Mouse (Mus musculus): ENCODE data around the gene Itch. TPM values are rescaled to one million over a fixed set of nuclear protein-coding genes. Genes with fewer than 3 reads are reported as not detected.
"Not testable (repeated sequence)": the region's sequence is repeated elsewhere in the genome, so short reads cannot be mapped to it uniquely, and the experiment has no call there.

The Itch gene
- polyA plus RNA-seq, 1 experiment from 2014 or later, result 64.8 TPM

GRCm38 (mm10) chr2:155103607-155104006 lies 29.7 kb upstream of the Itch start:
- Histone ChIP-seq H3K27me3 (ENCODE audit: low read depth, poor library complexity, severe bottlenecking) (no peaks in the 10 kb centered on the region), H3K4me1 (no peaks in the 10 kb centered on the region), H3K36me3 (no peaks in the 10 kb centered on the region), H3K27ac (no peak overlapping the region), H3K9me3 (replicated peaks) (no peaks in the 10 kb centered on the region), H3K4me3 (no peak overlapping the region)
- WGBS, result 92% methylated on average over 6 of the region's 6 CpGs
- no peak for DNase-seq (ENCODE audit: low spot score)

- not testable (repeated sequence) for H3K9me3 ChIP-seq (replicated peaks); H3K27me3 ChIP-seq (ENCODE audit: low read depth, poor library complexity, severe bottlenecking); H3K36me3 ChIP-seq; H3K4me3 ChIP-seq; DNase-seq (ENCODE audit: low spot score); H3K4me1 ChIP-seq; H3K27ac ChIP-seq
- 85% methylated on average over 9 of the region's 9 CpGs for whole genome bisulfite sequencing
Measured at GRCm38 (mm10) chr2:155107276-155107675, 26.0 kb upstream of the Itch start.

- Histone ChIP-seq H3K4me3 (no peak overlapping the region), H3K27me3 (ENCODE audit: low read depth, poor library complexity, severe bottlenecking) (no peaks in the 10 kb centered on the region), H3K36me3 (no peaks in the 10 kb centered on the region), H3K27ac (no peak overlapping the region), H3K9me3 (replicated peaks) (no peaks in the 10 kb centered on the region), H3K4me1 (no peaks in the 10 kb centered on the region)
- 73% methylated on average over 7 of the region's 7 CpGs for WGBS
- no peak for DNase-seq (ENCODE audit: low spot score)
Measured at GRCm38 (mm10) chr2:155115216-155115830, 18.0 kb upstream of the Itch start.

- H3K27me3 ChIP-seq (ENCODE audit: low read depth, poor library complexity, severe bottlenecking), result no peaks in the 10 kb centered on the region
- H3K9me3 ChIP-seq (replicated peaks), result no peaks in the 10 kb centered on the region
- DNase-seq (ENCODE audit: low spot score), result no peak
- H3K4me1 ChIP-seq, result peaks cover 24% of the 10 kb centered on the region
- peaks cover 18% of the 10 kb centered on the region for H3K36me3 ChIP-seq
- H3K4me3 ChIP-seq, result peak overlapping the region; percentile 68
- H3K27ac ChIP-seq, result peak overlapping the region; percentile 93
- 1% methylated on average over 18 of the region's 18 CpGs for WGBS
Measured at GRCm38 (mm10) chr2:155133977-155134860, 910 bp downstream of the Itch start.

DNA sequence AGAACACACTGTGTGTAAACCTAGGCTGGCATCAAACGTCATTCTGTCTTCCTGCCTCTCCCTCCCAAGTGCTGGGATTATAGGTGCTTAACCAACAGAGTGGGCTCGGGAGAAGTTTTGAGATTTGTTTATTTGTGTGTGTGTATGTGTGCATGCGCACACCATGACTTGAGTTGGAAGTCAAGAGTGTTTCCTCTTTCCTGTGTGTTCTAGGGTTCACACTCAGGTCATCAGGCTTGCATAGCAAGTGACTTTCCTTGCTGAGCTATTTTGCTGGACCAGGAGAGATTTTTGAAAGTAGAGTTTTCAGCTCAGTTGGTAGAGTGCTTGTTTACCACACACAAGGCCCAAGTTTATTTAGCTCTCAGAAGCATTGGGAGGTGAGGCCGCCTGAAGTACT lies 1.8 kb downstream of the Itch start:
- H3K27me3 ChIP-seq (ENCODE audit: low read depth, poor library complexity, severe bottlenecking), result no peaks in the 10 kb centered on the region
- 72% methylated on average over 4 of the region's 4 CpGs for WGBS
- no peak for DNase-seq (ENCODE audit: low spot score)
- no peak overlapping the region for H3K27ac ChIP-seq
- H3K9me3 ChIP-seq (replicated peaks), result no peaks in the 10 kb centered on the region
- H3K4me1 ChIP-seq, result peaks cover 24% of the 10 kb centered on the region
- peaks cover 27% of the 10 kb centered on the region for H3K36me3 ChIP-seq
- H3K4me3 ChIP-seq, result peak overlapping the region; percentile 68

DNA sequence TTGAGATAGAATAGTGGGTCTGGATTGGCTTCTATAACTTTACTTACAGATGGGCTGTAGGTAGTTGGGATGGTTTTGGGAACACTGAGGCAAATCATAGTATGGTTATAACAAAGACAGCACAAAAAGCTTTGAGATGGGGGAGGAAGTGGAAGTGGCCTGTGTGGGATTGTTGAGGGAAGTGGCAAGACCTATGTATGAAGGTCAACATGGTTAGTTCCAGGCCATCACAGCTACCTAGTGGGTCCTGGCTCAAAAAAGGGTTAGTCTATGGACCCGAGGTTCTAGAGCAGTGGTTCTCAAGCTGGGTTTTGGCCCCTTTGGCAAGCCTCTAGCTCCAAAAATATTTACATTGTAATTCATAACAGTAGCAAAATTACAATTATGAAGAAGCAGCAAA lies 2.2 kb downstream of the Itch start:
- no peaks in the 10 kb centered on the region for H3K9me3 ChIP-seq (replicated peaks)
- H3K27ac ChIP-seq, result no peak overlapping the region
- H3K36me3 ChIP-seq, result peaks cover 32% of the 10 kb centered on the region
- H3K4me3 ChIP-seq, result peak overlapping the region; percentile 68; the same call in 1 of the 2 replicates
- DNase-seq (ENCODE audit: low spot score), result no peak
- H3K27me3 ChIP-seq (ENCODE audit: low read depth, poor library complexity, severe bottlenecking), result no peaks in the 10 kb centered on the region
- WGBS, result 91% methylated on average over 1 of the region's 1 CpGs
- peaks cover 24% of the 10 kb centered on the region for H3K4me1 ChIP-seq

GRCm38 (mm10) chr2:155140986-155141385 lies 7.7 kb downstream of the Itch start:
- Histone ChIP-seq H3K27me3 (ENCODE audit: low read depth, poor library complexity, severe bottlenecking) (no peaks in the 10 kb centered on the region), H3K4me1 (peaks cover 2% of the 10 kb centered on the region), H3K4me3 (no peak overlapping the region), H3K27ac (no peak overlapping the region), H3K9me3 (replicated peaks) (0 out of 2 replicates have a peak, but pooled peaks cover 3% of the 10 kb centered on the region), H3K36me3 (peaks cover 85% of the 10 kb centered on the region)
- 93% methylated on average over 5 of the region's 5 CpGs for WGBS
- no peak for DNase-seq (ENCODE audit: low spot score)

- Histone ChIP-seq H3K4me3 (no peak overlapping the region), H3K27ac (no peak overlapping the region), H3K4me1 (no peaks in the 10 kb centered on the region), H3K9me3 (replicated peaks) (0 out of 2 replicates have a peak, but pooled peaks cover 3% of the 10 kb centered on the region), H3K27me3 (ENCODE audit: low read depth, poor library complexity, severe bottlenecking) (no peaks in the 10 kb centered on the region), H3K36me3 (peaks cover 96% of the 10 kb centered on the region)
- no peak for DNase-seq (ENCODE audit: low spot score)
Measured at GRCm38 (mm10) chr2:155142025-155142555, 8.8 kb downstream of the Itch start.

GRCm38 (mm10) chr2:155149296-155149695 lies 16.0 kb downstream of the Itch start:
- H3K27ac ChIP-seq; H3K4me1 ChIP-seq; H3K9me3 ChIP-seq (replicated peaks); H3K4me3 ChIP-seq; H3K27me3 ChIP-seq (ENCODE audit: low read depth, poor library complexity, severe bottlenecking); DNase-seq (ENCODE audit: low spot score): not testable (repeated sequence)
- H3K36me3 ChIP-seq, result peaks cover 75% of the 10 kb centered on the region

DNA sequence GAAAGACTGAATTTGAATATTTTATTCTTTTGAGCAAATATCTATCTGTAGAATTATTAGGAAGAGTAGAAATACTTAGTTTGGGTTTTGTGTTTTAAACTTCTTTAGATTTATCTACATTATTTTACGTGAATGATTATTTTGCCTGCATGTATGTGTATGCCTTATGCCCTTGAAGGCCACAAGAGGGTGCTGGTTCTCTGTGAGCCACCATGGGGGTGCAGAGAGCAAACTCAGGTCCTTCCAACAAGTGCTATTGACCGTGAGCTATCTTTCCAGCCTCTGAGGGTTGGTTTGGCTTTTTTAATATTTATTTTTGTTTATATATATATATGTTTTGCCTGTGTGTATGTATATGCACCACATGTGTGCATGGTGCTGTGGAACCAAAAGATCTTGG lies 74.1 kb downstream of the Itch start:
- Histone ChIP-seq H3K4me1 (no peaks in the 10 kb centered on the region), H3K27ac (no peak overlapping the region), H3K9me3 (replicated peaks) (no peaks in the 10 kb centered on the region), H3K27me3 (ENCODE audit: low read depth, poor library complexity, severe bottlenecking) (no peaks in the 10 kb centered on the region), H3K36me3 (peaks cover 96% of the 10 kb centered on the region), H3K4me3 (no peak overlapping the region)
- DNase-seq (ENCODE audit: low spot score), result no peak
- WGBS, result 81% methylated on average over 2 of the region's 2 CpGs

GRCm38 (mm10) chr2:155223145-155223544 lies 89.8 kb downstream of the Itch start:
- no peaks in the 10 kb centered on the region for H3K4me1 ChIP-seq
- no peaks in the 10 kb centered on the region for H3K27me3 ChIP-seq (ENCODE audit: low read depth, poor library complexity, severe bottlenecking)
- DNase-seq (ENCODE audit: low spot score), result no peak
- 89% methylated on average over 2 of the region's 2 CpGs for WGBS
- no peak overlapping the region for H3K4me3 ChIP-seq
- peaks cover 98% of the 10 kb centered on the region for H3K36me3 ChIP-seq
- no peaks in the 10 kb centered on the region for H3K9me3 ChIP-seq (replicated peaks)
- H3K27ac ChIP-seq, result no peak overlapping the region

- peaks cover 87% of the 10 kb centered on the region for H3K36me3 ChIP-seq
- DNase-seq (ENCODE audit: low spot score), result no peak
- no peaks in the 10 kb centered on the region for H3K4me1 ChIP-seq
- no peak overlapping the region for H3K4me3 ChIP-seq
- no peaks in the 10 kb centered on the region for H3K27me3 ChIP-seq (ENCODE audit: low read depth, poor library complexity, severe bottlenecking)
- no peaks in the 10 kb centered on the region for H3K9me3 ChIP-seq (replicated peaks)
- WGBS, result 95% methylated on average over 7 of the region's 7 CpGs
- no peak overlapping the region for H3K27ac ChIP-seq
Measured at GRCm38 (mm10) chr2:155224721-155225120, 91.4 kb downstream of the Itch start.

DNA sequence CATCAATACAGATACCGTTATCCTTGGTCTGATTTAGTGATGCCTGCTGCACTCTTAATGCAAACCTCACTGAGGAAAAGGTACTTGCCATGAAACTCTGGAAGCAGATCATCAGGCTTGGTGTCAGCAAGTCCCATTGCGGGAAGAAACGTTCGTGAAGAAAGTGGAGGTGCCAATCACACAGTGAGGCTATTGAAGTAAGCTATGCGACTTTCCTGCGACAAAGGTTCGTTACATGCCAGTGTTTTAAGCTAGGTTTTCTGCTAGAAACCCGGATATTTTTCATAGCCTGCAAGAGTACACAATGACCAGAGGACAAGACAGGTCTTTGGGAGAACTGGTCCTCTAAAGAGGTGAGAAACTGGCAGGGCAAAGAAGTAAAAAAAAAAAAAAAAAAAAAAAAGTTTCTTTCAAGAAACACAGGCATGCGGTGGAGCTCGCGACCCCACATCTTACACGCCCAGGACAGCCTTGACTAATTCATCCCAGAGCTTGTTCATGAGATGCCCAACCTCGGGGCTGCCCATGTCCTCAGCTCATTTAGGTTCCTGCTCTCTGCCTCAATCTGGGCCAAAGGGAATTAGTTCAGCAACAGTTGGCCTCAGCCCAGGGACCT lies 102.5 kb downstream of the Itch start:
- Histone ChIP-seq H3K9me3 (replicated peaks) (no peaks in the 10 kb centered on the region), H3K27me3 (ENCODE audit: low read depth, poor library complexity, severe bottlenecking) (no peaks in the 10 kb centered on the region), H3K27ac (peak overlapping the region; percentile 98), H3K4me3 (peak overlapping the region; percentile 94), H3K4me1 (peaks cover 15% of the 10 kb centered on the region), H3K36me3 (peaks cover 2% of the 10 kb centered on the region)
- peak; percentile 33 for DNase-seq (ENCODE audit: low spot score)
- WGBS, result 7% methylated on average over 13 of the region's 13 CpGs

Measured in limb, embryonic 10.5 days (tissue).